16 mouse cellular contexts compared by ENCODE assay signal in genomic region chr9:58145417-58145816, GRCm38 (mm10). TPM values are rescaled to one million over a fixed set of nuclear protein-coding genes. Genes with fewer than 3 reads are reported as not detected.
"Had no signal": no experiment of that assay in that cellular context is flagged by ENCODE, and none has a peak within 500 bp of the region (broad histone marks: within the 10 kb centered on the region; RNA-seq: fewer than 3 reads in every experiment).

No protein-coding gene starts in this region.

- ATAC-seq: intestine, embryonic 15.5 days; liver, embryonic 12.5 days; midbrain, embryonic 15.5 days had no signal

- H3K4me3 ChIP-seq: intestine, embryonic 15.5 days; left cerebral cortex, adult 2 months; limb, embryonic 15.5 days; liver, embryonic 12.5 days; midbrain, embryonic 15.5 days; neural tube, embryonic 13.5 days; stomach, embryonic 15.5 days had no signal

- H3K36me3 ChIP-seq: intestine, embryonic 15.5 days; limb, embryonic 15.5 days; liver, embryonic 12.5 days; midbrain, embryonic 15.5 days; neural tube, embryonic 13.5 days; stomach, embryonic 15.5 days had no signal

- H3K27ac ChIP-seq: intestine, embryonic 15.5 days; left cerebral cortex, adult 2 months; limb, embryonic 15.5 days; liver, embryonic 12.5 days; midbrain, embryonic 15.5 days; neural tube, embryonic 13.5 days; stomach, embryonic 15.5 days had no signal

- DNase-seq: kidney, adult 2 months; kidney, postnatal 25 days; lung, embryonic 14.5 days; lung, postnatal 10 days; lung, postnatal 4 days; right cerebral cortex, postnatal 14 days; thymus, postnatal 4 days had no signal

- H3K27me3 ChIP-seq: intestine, embryonic 15.5 days; limb, embryonic 15.5 days; midbrain, embryonic 15.5 days; stomach, embryonic 15.5 days had no signal

- H3K4me2 ChIP-seq: intestine, embryonic 15.5 days; limb, embryonic 15.5 days; liver, embryonic 12.5 days; lung, embryonic 14.5 days; midbrain, embryonic 11.5 days; midbrain, embryonic 15.5 days; neural tube, embryonic 13.5 days; stomach, embryonic 15.5 days had no signal

- H3K9me3 ChIP-seq: intestine, embryonic 15.5 days; limb, embryonic 15.5 days; liver, embryonic 12.5 days; midbrain, embryonic 15.5 days; neural tube, embryonic 13.5 days; stomach, embryonic 15.5 days had no signal

- H3K9ac ChIP-seq: intestine, embryonic 15.5 days; limb, embryonic 15.5 days; liver, embryonic 12.5 days; lung, embryonic 14.5 days; midbrain, embryonic 15.5 days; neural tube, embryonic 13.5 days; stomach, embryonic 15.5 days had no signal

- H3K4me1 ChIP-seq: liver, embryonic 12.5 days had no signal

RNA-seq across cellular contexts. Expression of gene Ccdc33, which starts 26.8 kb away (rescaled TPM):
- polyA plus RNA-seq: kidney, adult 2 months; limb, embryonic 15.5 days; liver, embryonic 12.5 days; liver, embryonic 16.5 days; lung, embryonic 14.5 days had no signal

RNA-seq across cellular contexts. Expression of gene Islr2, which starts 58.7 kb away (rescaled TPM):
- polyA plus RNA-seq: liver, embryonic 16.5 days; lung, embryonic 14.5 days had no signal
